Mouse (Mus musculus): ENCODE data around the gene Tenm4. TPM values are rescaled to one million over a fixed set of nuclear protein-coding genes. Genes with fewer than 3 reads are reported as not detected.

Gene Tenm4
- polyA plus RNA-seq, 2 experiments = 0.11 to 0.28 TPM

GRCm38 (mm10) chr7:96860650-96861049 lies 689.6 kb downstream of the Tenm4 start:
- Histone ChIP-seq H3K27ac (no peak overlapping the region), H3K4me1 (replicated peaks; ENCODE audit: control insufficient read depth in 2 of 2, insufficient read depth in 2 of 2, low read length in 1 of 2) (no peaks in the 10 kb centered on the region; a peak in 1 of 4 replicates), H3K4me3 (ENCODE audit: insufficient read depth in 1 of 2, low read depth in 2 of 2, low read length in 2 of 2) (no peak overlapping the region), H3K27me3 (ENCODE audit: control insufficient read depth, insufficient read depth, low read length) (no peaks in the 10 kb centered on the region), H3K9me3 (ENCODE audit: control insufficient read depth, low read length) (no peaks in the 10 kb centered on the region), H3K9ac (replicated peaks) (no peak overlapping the region), H3K4me2 (ENCODE audit: low read depth) (no peak overlapping the region), H3K36me3 (replicated peaks; ENCODE audit: control insufficient read depth, insufficient read depth, low read depth) (no peaks in the 10 kb centered on the region)
- WGBS (ENCODE audit: insufficient replicate concordance) = 46% methylated on average over 4 of the region's 4 CpGs
- TF ChIP-seq CTCF (IDR thresholded peaks at IDR 0.05; ENCODE audit: low read depth) (no peak), EP300 (IDR thresholded peaks at IDR 0.05; ENCODE audit: low read depth) (no peak)
- no peak for ATAC-seq (ENCODE audit: insufficient read depth)
- DNase-seq (ENCODE audit: low read depth in 3 of 3, low spot score in 3 of 3) = no peak

DNA sequence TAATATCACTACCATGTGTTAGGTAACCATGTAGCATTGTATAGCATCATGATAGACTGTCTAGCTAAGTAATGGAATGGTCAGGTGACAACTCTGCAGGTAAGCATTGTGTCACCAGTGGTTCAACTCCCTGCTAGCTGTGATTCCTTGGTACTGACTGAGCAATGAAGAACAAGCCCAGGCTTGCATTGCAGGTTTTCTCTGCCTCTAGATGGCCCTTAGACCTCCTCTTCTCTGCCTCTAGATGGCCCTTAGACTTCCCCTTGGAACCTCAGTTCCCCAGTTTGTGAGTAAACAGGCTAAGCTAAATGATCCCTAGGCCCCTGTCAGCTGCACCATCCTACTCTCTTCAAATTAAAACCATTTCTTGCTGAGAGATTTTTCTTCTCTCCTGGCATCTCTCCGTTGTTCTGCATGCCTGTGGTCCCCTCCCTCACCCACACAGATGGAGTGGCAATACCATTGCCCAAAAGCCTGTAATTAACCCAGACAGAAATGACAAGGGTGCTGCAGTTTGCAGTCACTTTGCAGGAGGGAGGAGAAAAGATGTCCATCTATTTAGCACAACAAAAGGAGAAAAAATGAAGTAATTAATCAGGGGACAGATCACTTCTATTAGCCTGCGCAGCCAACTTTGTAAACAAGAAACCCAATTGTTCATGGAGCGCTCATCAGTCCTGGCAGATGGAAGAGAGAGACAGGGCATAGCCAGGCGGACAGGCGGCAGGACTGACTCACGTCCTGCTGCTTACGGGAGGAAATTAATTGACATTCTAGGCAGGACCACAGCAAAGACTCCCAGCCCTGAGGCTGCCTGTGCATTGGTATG lies 694.1 kb downstream of the Tenm4 start:
- Histone ChIP-seq H3K4me1 (replicated peaks; ENCODE audit: control insufficient read depth in 2 of 2, insufficient read depth in 2 of 2, low read length in 1 of 2) (no peaks in the 10 kb centered on the region; a peak in 1 of 4 replicates), H3K36me3 (replicated peaks; ENCODE audit: control insufficient read depth, insufficient read depth, low read depth) (no peaks in the 10 kb centered on the region), H3K9ac (replicated peaks) (no peak overlapping the region), H3K4me3 (ENCODE audit: insufficient read depth in 1 of 2, low read depth in 2 of 2, low read length in 2 of 2) (no peak overlapping the region), H3K27me3 (ENCODE audit: control insufficient read depth, insufficient read depth, low read length) (no peaks in the 10 kb centered on the region), H3K9me3 (ENCODE audit: control insufficient read depth, low read length) (no peaks in the 10 kb centered on the region), H3K4me2 (ENCODE audit: low read depth) (no peak overlapping the region), H3K27ac (no peak overlapping the region)
- whole genome bisulfite sequencing (ENCODE audit: insufficient replicate concordance) = 55% methylated on average over 7 of the region's 7 CpGs
- TF ChIP-seq CTCF (IDR thresholded peaks at IDR 0.05; ENCODE audit: low read depth) (no peak), EP300 (IDR thresholded peaks at IDR 0.05; ENCODE audit: low read depth) (no peak)
- no peak for DNase-seq (ENCODE audit: low read depth in 3 of 3, low spot score in 3 of 3)
- no peak for ATAC-seq (ENCODE audit: insufficient read depth)

GRCm38 (mm10) chr7:96869079-96869810 lies 698.2 kb downstream of the Tenm4 start:
- ATAC-seq (ENCODE audit: insufficient read depth) = no peak
- H3K9ac ChIP-seq (replicated peaks) = no peak overlapping the region
- TF ChIP-seq EP300 (IDR thresholded peaks at IDR 0.05; ENCODE audit: low read depth) = no peak
- TF ChIP-seq CTCF (IDR thresholded peaks at IDR 0.05; ENCODE audit: low read depth) = no peak
- H3K4me1 ChIP-seq (replicated peaks; ENCODE audit: control insufficient read depth in 2 of 2, insufficient read depth in 2 of 2, low read length in 1 of 2) = no peaks in the 10 kb centered on the region
- DNase-seq (ENCODE audit: low read depth in 3 of 3, low spot score in 3 of 3) = no peak
- H3K9me3 ChIP-seq (ENCODE audit: control insufficient read depth, low read length) = no peaks in the 10 kb centered on the region
- no peaks in the 10 kb centered on the region for H3K27me3 ChIP-seq (ENCODE audit: control insufficient read depth, insufficient read depth, low read length)
- no peaks in the 10 kb centered on the region for H3K36me3 ChIP-seq (replicated peaks; ENCODE audit: control insufficient read depth, insufficient read depth, low read depth)
- no peak overlapping the region for H3K4me3 ChIP-seq (ENCODE audit: insufficient read depth in 1 of 2, low read depth in 2 of 2, low read length in 2 of 2)
- WGBS (ENCODE audit: insufficient replicate concordance) = 67% methylated on average over 16 of the region's 16 CpGs
- no peak overlapping the region for H3K4me2 ChIP-seq (ENCODE audit: low read depth)
- no peak overlapping the region for H3K27ac ChIP-seq

- no peak for ATAC-seq (ENCODE audit: insufficient read depth)
- H3K9me3 ChIP-seq (ENCODE audit: control insufficient read depth, low read length) = no peaks in the 10 kb centered on the region
- no peak overlapping the region for H3K9ac ChIP-seq (replicated peaks)
- H3K4me2 ChIP-seq (ENCODE audit: low read depth) = no peak overlapping the region
- no peak for DNase-seq (ENCODE audit: low read depth in 3 of 3, low spot score in 3 of 3)
- 64% methylated on average over 8 of the region's 8 CpGs for WGBS (ENCODE audit: insufficient replicate concordance)
- H3K36me3 ChIP-seq (replicated peaks; ENCODE audit: control insufficient read depth, insufficient read depth, low read depth) = no peaks in the 10 kb centered on the region
- no peaks in the 10 kb centered on the region for H3K4me1 ChIP-seq (replicated peaks; ENCODE audit: control insufficient read depth in 2 of 2, insufficient read depth in 2 of 2, low read length in 1 of 2)
- H3K27ac ChIP-seq = no peak overlapping the region
- TF ChIP-seq EP300 (IDR thresholded peaks at IDR 0.05; ENCODE audit: low read depth) (no peak), CTCF (IDR thresholded peaks at IDR 0.05; ENCODE audit: low read depth) (no peak)
- H3K4me3 ChIP-seq (ENCODE audit: insufficient read depth in 1 of 2, low read depth in 2 of 2, low read length in 2 of 2) = no peak overlapping the region
- H3K27me3 ChIP-seq (ENCODE audit: control insufficient read depth, insufficient read depth, low read length) = no peaks in the 10 kb centered on the region
These were observed 699.4 kb downstream of the Tenm4 start for GRCm38 (mm10) chr7:96870473-96870872.

DNA sequence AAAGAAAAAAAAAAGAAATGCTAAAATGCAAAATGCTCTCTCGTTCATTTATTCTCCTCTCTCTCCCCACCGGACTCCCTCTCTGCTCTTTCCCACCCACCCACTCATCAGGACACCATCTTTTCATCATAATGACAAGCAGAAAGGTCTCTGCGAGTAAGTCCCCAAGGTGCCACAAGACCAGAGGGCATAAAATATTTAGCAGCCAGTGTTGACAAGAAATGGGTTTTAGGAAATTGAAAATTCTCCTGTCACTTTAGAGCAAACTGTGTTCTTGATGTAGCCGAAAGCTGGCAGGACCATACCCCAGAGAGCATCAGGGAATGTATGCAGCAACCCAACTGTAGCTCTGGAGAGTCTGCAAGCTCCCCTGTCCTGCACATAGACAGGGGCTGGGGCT lies 700.0 kb downstream of the Tenm4 start:
- H3K4me1 ChIP-seq (replicated peaks; ENCODE audit: control insufficient read depth in 2 of 2, insufficient read depth in 2 of 2, low read length in 1 of 2) = no peaks in the 10 kb centered on the region
- no peak overlapping the region for H3K27ac ChIP-seq
- no peak overlapping the region for H3K4me3 ChIP-seq (ENCODE audit: insufficient read depth in 1 of 2, low read depth in 2 of 2, low read length in 2 of 2)
- H3K36me3 ChIP-seq (replicated peaks; ENCODE audit: control insufficient read depth, insufficient read depth, low read depth) = no peaks in the 10 kb centered on the region
- H3K27me3 ChIP-seq (ENCODE audit: control insufficient read depth, insufficient read depth, low read length) = no peaks in the 10 kb centered on the region
- H3K9ac ChIP-seq (replicated peaks) = no peak overlapping the region
- H3K4me2 ChIP-seq (ENCODE audit: low read depth) = no peak overlapping the region
- ATAC-seq (ENCODE audit: insufficient read depth) (no peak), DNase-seq (ENCODE audit: low read depth in 3 of 3, low spot score in 3 of 3) (no peak)
- whole genome bisulfite sequencing (ENCODE audit: insufficient replicate concordance) = 54% methylated on average over 4 of the region's 4 CpGs
- H3K9me3 ChIP-seq (ENCODE audit: control insufficient read depth, low read length) = no peaks in the 10 kb centered on the region
- TF ChIP-seq CTCF (IDR thresholded peaks at IDR 0.05; ENCODE audit: low read depth) = no peak

All from liver, embryonic 14.5 days (tissue).